10 mouse cellular contexts compared by ENCODE assay signal in the genomic region with DNA sequence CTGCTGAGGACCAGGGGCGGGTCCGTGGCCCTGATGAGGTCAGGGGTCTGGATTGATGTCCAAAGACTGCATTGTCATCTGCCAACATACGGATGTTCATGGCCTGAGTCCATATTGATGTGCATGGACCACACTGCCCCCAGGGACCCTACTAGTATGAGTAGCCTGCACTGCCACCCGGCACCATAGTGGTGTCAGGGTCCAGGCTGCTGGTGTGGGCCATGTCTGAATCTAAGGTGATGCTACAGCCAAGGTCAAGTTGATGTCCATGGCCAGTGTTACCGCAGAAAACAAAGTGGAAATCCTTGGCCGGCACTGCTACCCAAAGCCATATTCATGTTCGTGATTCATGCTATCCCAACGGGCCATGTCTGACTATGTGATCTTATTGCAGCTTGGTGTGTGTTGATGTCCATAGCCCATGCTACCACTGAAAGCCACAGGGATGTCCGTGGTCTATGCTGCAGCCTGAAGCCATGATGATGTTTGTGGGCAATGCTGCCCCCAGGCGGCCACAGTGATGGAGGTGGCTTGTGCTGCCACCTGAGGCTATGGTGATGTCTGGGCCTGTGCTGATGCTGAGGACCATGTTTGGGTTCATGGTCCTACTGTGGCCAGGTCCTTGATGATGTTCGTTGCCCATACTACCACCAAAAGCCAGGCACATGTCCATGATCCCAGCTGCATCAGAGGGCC.
DNase-seq lines count a peak whose midpoint lies in the region; ATAC-seq and TF ChIP-seq lines count a peak whose summit lies in the region.
"Had no signal": no experiment of that assay in that cellular context is flagged by ENCODE, and none has a peak within 500 bp of the region (broad histone marks: within the 10 kb centered on the region; RNA-seq: fewer than 3 reads in every experiment).

No protein-coding gene starts in this region.

- H3K36me3 ChIP-seq in forebrain, embryonic 11.5 days (ENCODE audit: control insufficient read depth, insufficient read depth, low read length): no peaks in the 10 kb centered on the region
- no peaks in the 10 kb centered on the region for H3K36me3 ChIP-seq in forebrain, embryonic 12.5 days (replicated peaks)
- H3K36me3 ChIP-seq in midbrain, embryonic 11.5 days (ENCODE audit: control insufficient read depth, insufficient read depth, low read length): no peaks in the 10 kb centered on the region
- H3K36me3 ChIP-seq in midbrain, embryonic 13.5 days: no peaks in the 10 kb centered on the region
- H3K36me3 ChIP-seq in liver, embryonic 14.5 days (replicated peaks; ENCODE audit: control insufficient read depth, insufficient read depth, low read depth): no peaks in the 10 kb centered on the region

- H3K4me2 ChIP-seq in forebrain, embryonic 11.5 days (ENCODE audit: low read depth, low read length, severe bottlenecking): no peak overlapping the region
- no peak overlapping the region for H3K4me2 ChIP-seq in forebrain, embryonic 12.5 days
- H3K4me2 ChIP-seq in midbrain, embryonic 11.5 days: no peak overlapping the region
- no peak overlapping the region for H3K4me2 ChIP-seq in midbrain, embryonic 13.5 days (replicated peaks)
- no peak overlapping the region for H3K4me2 ChIP-seq in liver, embryonic 14.5 days (ENCODE audit: low read depth)

- ATAC-seq in forebrain, embryonic 11.5 days (replicated peaks; ENCODE audit: low FRiP score): peak; percentile 21
- no peak for ATAC-seq in forebrain, embryonic 12.5 days (ENCODE audit: low FRiP score)
- peak; percentile 50 for ATAC-seq in midbrain, embryonic 11.5 days (ENCODE audit: low FRiP score)
- no peak for ATAC-seq in midbrain, embryonic 13.5 days
- no peak for ATAC-seq in liver, embryonic 14.5 days (ENCODE audit: insufficient read depth)
- ATAC-seq: intestine, embryonic 16.5 days had no signal

- TF ChIP-seq EP300 in liver, embryonic 14.5 days (IDR thresholded peaks at IDR 0.05; ENCODE audit: low read depth): no peak

- 86% methylated on average over 11 of the region's 11 CpGs for WGBS in forebrain, embryonic 11.5 days
- 85% methylated on average over 11 of the region's 11 CpGs for WGBS in forebrain, embryonic 12.5 days
- 83% methylated on average over 11 of the region's 11 CpGs for WGBS in midbrain, embryonic 11.5 days
- 82% methylated on average over 11 of the region's 11 CpGs for WGBS in midbrain, embryonic 13.5 days
- 79% methylated on average over 11 of the region's 11 CpGs for WGBS in bone marrow, adult 2 months
- 60% methylated on average over 11 of the region's 11 CpGs for WGBS in liver, embryonic 14.5 days (ENCODE audit: insufficient replicate concordance)

- no peak overlapping the region for H3K27ac ChIP-seq in forebrain, embryonic 11.5 days (ENCODE audit: low read depth, low read length)
- H3K27ac ChIP-seq in forebrain, embryonic 12.5 days: no peak overlapping the region
- no peak overlapping the region for H3K27ac ChIP-seq in midbrain, embryonic 11.5 days (ENCODE audit: low read depth, low read length)
- no peak overlapping the region for H3K27ac ChIP-seq in midbrain, embryonic 13.5 days
- H3K27ac ChIP-seq in bone marrow, adult 2 months (ENCODE audit: control insufficient read depth, insufficient read depth, low read depth, low read length, poor library complexity): no peak overlapping the region
- H3K27ac ChIP-seq in liver, embryonic 14.5 days: no peak overlapping the region
- no peak overlapping the region for H3K27ac ChIP-seq in gastrocnemius, adult 2 months

- no peak for DNase-seq in forebrain, embryonic 11.5 days (ENCODE audit: low spot score)
- no peak for DNase-seq in midbrain, embryonic 11.5 days (ENCODE audit: low spot score, missing footprints)
- no peak for DNase-seq in liver, embryonic 14.5 days (ENCODE audit: low read depth in 3 of 3, low spot score in 3 of 3)
- no peak for DNase-seq in embryo, embryonic 9.5 days (ENCODE audit: extremely low spot score)
- no peak for DNase-seq in gastrocnemius, adult 2 months
- DNase-seq: lung, adult 2 months had no signal

- no peak for TF ChIP-seq POLR2A in bone marrow, adult 2 months (IDR thresholded peaks at IDR 0.05; ENCODE audit: borderline replicate concordance, control insufficient read depth, low read depth, low read length)

- H3K4me3 ChIP-seq in forebrain, embryonic 11.5 days (ENCODE audit: low read depth, low read length): no peak overlapping the region
- H3K4me3 ChIP-seq in forebrain, embryonic 12.5 days (replicated peaks): no peak overlapping the region
- H3K4me3 ChIP-seq in midbrain, embryonic 11.5 days (ENCODE audit: low read depth, low read length): no peak overlapping the region
- no peak overlapping the region for H3K4me3 ChIP-seq in midbrain, embryonic 13.5 days (replicated peaks)
- no peak overlapping the region for H3K4me3 ChIP-seq in bone marrow, adult 2 months (replicated peaks; ENCODE audit: control insufficient read depth, low read depth, low read length)
- H3K4me3 ChIP-seq in liver, embryonic 14.5 days (ENCODE audit: insufficient read depth in 1 of 2, low read depth in 2 of 2, low read length in 2 of 2): no peak overlapping the region
- no peak overlapping the region for H3K4me3 ChIP-seq in gastrocnemius, adult 2 months

- H3K9ac ChIP-seq in forebrain, embryonic 11.5 days (ENCODE audit: low read length): no peak overlapping the region
- H3K9ac ChIP-seq in forebrain, embryonic 12.5 days: no peak overlapping the region
- H3K9ac ChIP-seq in midbrain, embryonic 11.5 days (ENCODE audit: low read length): no peak overlapping the region
- no peak overlapping the region for H3K9ac ChIP-seq in midbrain, embryonic 13.5 days (replicated peaks)
- no peak overlapping the region for H3K9ac ChIP-seq in liver, embryonic 14.5 days (replicated peaks)

- intact Hi-C loops in gastrocnemius, adult 2 months (cut with DNase I): no loop called here

- H3K27me3 ChIP-seq in forebrain, embryonic 11.5 days (ENCODE audit: control insufficient read depth, insufficient read depth, low read length): no peaks in the 10 kb centered on the region
- no peaks in the 10 kb centered on the region for H3K27me3 ChIP-seq in forebrain, embryonic 12.5 days
- H3K27me3 ChIP-seq in midbrain, embryonic 11.5 days (ENCODE audit: control insufficient read depth, insufficient read depth, low read length): no peaks in the 10 kb centered on the region
- no peaks in the 10 kb centered on the region for H3K27me3 ChIP-seq in midbrain, embryonic 13.5 days
- H3K27me3 ChIP-seq in liver, embryonic 14.5 days (ENCODE audit: control insufficient read depth, insufficient read depth, low read length): no peaks in the 10 kb centered on the region

- no peaks in the 10 kb centered on the region for H3K9me3 ChIP-seq in forebrain, embryonic 11.5 days (ENCODE audit: control insufficient read depth, low read length)
- no peaks in the 10 kb centered on the region for H3K9me3 ChIP-seq in forebrain, embryonic 12.5 days
- no peaks in the 10 kb centered on the region for H3K9me3 ChIP-seq in midbrain, embryonic 11.5 days (ENCODE audit: control insufficient read depth, low read length)
- H3K9me3 ChIP-seq in midbrain, embryonic 13.5 days: no peaks in the 10 kb centered on the region
- no peaks in the 10 kb centered on the region for H3K9me3 ChIP-seq in liver, embryonic 14.5 days (ENCODE audit: control insufficient read depth, low read length)

- no peaks in the 10 kb centered on the region for H3K4me1 ChIP-seq in forebrain, embryonic 11.5 days (replicated peaks; ENCODE audit: control insufficient read depth, insufficient read depth, low read length)
- no peaks in the 10 kb centered on the region for H3K4me1 ChIP-seq in forebrain, embryonic 12.5 days
- H3K4me1 ChIP-seq in midbrain, embryonic 11.5 days (ENCODE audit: control insufficient read depth, insufficient read depth, low read length): no peaks in the 10 kb centered on the region
- H3K4me1 ChIP-seq in midbrain, embryonic 13.5 days (replicated peaks): no peaks in the 10 kb centered on the region
- H3K4me1 ChIP-seq in bone marrow, adult 2 months (ENCODE audit: control insufficient read depth, insufficient read depth, low read length): no peaks in the 10 kb centered on the region
- H3K4me1 ChIP-seq in liver, embryonic 14.5 days (replicated peaks; ENCODE audit: control insufficient read depth in 2 of 2, insufficient read depth in 2 of 2, low read length in 1 of 2): no peaks in the 10 kb centered on the region

- TF ChIP-seq CTCF in bone marrow, adult 2 months (IDR thresholded peaks at IDR 0.05; ENCODE audit: control insufficient read depth, insufficient read depth, low read length): peak; percentile 23; the same call in 1 of the 2 replicates
- peak; percentile 59 for TF ChIP-seq CTCF in liver, embryonic 14.5 days (IDR thresholded peaks at IDR 0.05; ENCODE audit: low read depth)
- no peak for TF ChIP-seq CTCF in gastrocnemius, adult 2 months (IDR thresholded peaks at IDR 0.05)

Comparison
In these comparisons a context has a peak if more than half of its experiments do, and no peak if none do; other contexts are left out.
1. ATAC-seq: peak in forebrain, embryonic 11.5 days (single experiment) and midbrain, embryonic 11.5 days (single experiment); none in forebrain, embryonic 12.5 days (single experiment), midbrain, embryonic 13.5 days (single experiment) and liver, embryonic 14.5 days (single experiment).